Mouse (Mus musculus): ENCODE data around the gene Hivep3.

Gene Hivep3

GRCm38 (mm10) chr4:119979918-119980317, 246.3 kb downstream of the Hivep3 start:
- no peak for DNase-seq

- no peak for DNase-seq
Measured at GRCm38 (mm10) chr4:119981047-119981720, 247.6 kb downstream of the Hivep3 start.

- no peak for DNase-seq
Measured at GRCm38 (mm10) chr4:119986065-119986464, 252.5 kb downstream of the Hivep3 start.

- DNase-seq, result no peak
Measured at GRCm38 (mm10) chr4:119986580-119987291, 253.2 kb downstream of the Hivep3 start.

- DNase-seq, result peak; percentile 46 to 47
Measured at GRCm38 (mm10) chr4:119987376-119988087, 253.9 kb downstream of the Hivep3 start.

- DNase-seq, result no peak
Measured at GRCm38 (mm10) chr4:119989031-119989693, 255.6 kb downstream of the Hivep3 start.

GRCm38 (mm10) chr4:119990346-119990745, 256.8 kb downstream of the Hivep3 start:
- DNase-seq, result no peak

- DNase-seq, result no peak
Measured at GRCm38 (mm10) chr4:119990841-119991240, 257.3 kb downstream of the Hivep3 start.

GRCm38 (mm10) chr4:119991758-119992157, 258.2 kb downstream of the Hivep3 start:
- DNase-seq, result no peak

GRCm38 (mm10) chr4:119996377-119996776, 262.8 kb downstream of the Hivep3 start:
- no peak for DNase-seq

GRCm38 (mm10) chr4:119997351-119997750, 263.8 kb downstream of the Hivep3 start:
- DNase-seq, result no peak

GRCm38 (mm10) chr4:119998911-119999310, 265.3 kb downstream of the Hivep3 start:
- no peak for DNase-seq

GRCm38 (mm10) chr4:120000881-120001280, 267.3 kb downstream of the Hivep3 start:
- DNase-seq, result no peak

GRCm38 (mm10) chr4:120003006-120003405, 269.4 kb downstream of the Hivep3 start:
- no peak for DNase-seq

- no peak for DNase-seq
Measured at GRCm38 (mm10) chr4:120006046-120006445, 272.5 kb downstream of the Hivep3 start.

GRCm38 (mm10) chr4:120007889-120008288, 274.3 kb downstream of the Hivep3 start:
- DNase-seq, result no peak

- no peak for DNase-seq
Measured at GRCm38 (mm10) chr4:120009151-120009550, 275.6 kb downstream of the Hivep3 start.

GRCm38 (mm10) chr4:120011788-120012187, 278.2 kb downstream of the Hivep3 start:
- no peak for DNase-seq

GRCm38 (mm10) chr4:120012891-120013290, 279.3 kb downstream of the Hivep3 start:
- no peak for DNase-seq

- DNase-seq, result no peak
Measured at GRCm38 (mm10) chr4:120018426-120018825, 284.8 kb downstream of the Hivep3 start.

- no peak for DNase-seq
Measured at GRCm38 (mm10) chr4:120022392-120022791, 288.8 kb downstream of the Hivep3 start.

- DNase-seq, result no peak
Measured at GRCm38 (mm10) chr4:120023221-120023840, 289.7 kb downstream of the Hivep3 start.

- no peak for DNase-seq
Measured at GRCm38 (mm10) chr4:120024071-120024470, 290.5 kb downstream of the Hivep3 start.

Data from thymus, adult 18-20 months (tissue).